Mouse (Mus musculus) myocyte (in vitro differentiated cells): Measurements from ENCODE around the gene Plekhh3. TPM values are rescaled to one million over a fixed set of nuclear protein-coding genes. Genes with fewer than 3 reads are reported as not detected.
A peak's percentile ranks its signal among the peaks of the same experiment; 100 is the strongest.

ENCODE experiments used
- H3K27me3 ChIP-seq: one replicate; pipeline ENCODE4 v1.6.1; 2011; ENCODE audit not compliant: control insufficient read depth, insufficient read depth, insufficient read length
- H3K36me3 ChIP-seq: one replicate; pipeline ENCODE4 v1.6.1; 2011; ENCODE audit not compliant: control insufficient read depth, insufficient read depth
- H3K4me2 ChIP-seq: one replicate; pipeline ENCODE4 v1.6.1; 2011; ENCODE audit warnings: low read depth, control low read depth
- H3K4me3 ChIP-seq: one replicate; pipeline ENCODE4 v1.5.1; 2011; ENCODE audit warnings: mild to moderate bottlenecking, control low read depth, moderate library complexity
- H3K79me2 ChIP-seq: one replicate; pipeline ENCODE4 v1.6.1; 2011; ENCODE audit not compliant: control insufficient read depth, insufficient read depth
- H3ac ChIP-seq: one replicate; pipeline ENCODE4 v1.6.1; 2011; ENCODE audit not compliant: control insufficient read depth, insufficient read length
- CEBPB ChIP-seq: IDR thresholded peaks from 2 replicates; pipeline ENCODE4 v1.6.1; 2011; ENCODE audit warnings: mild to moderate bottlenecking, moderate library complexity; ENCODE audit not compliant: poor library complexity, insufficient read depth, severe bottlenecking
- E2F4 ChIP-seq: IDR thresholded peaks from one replicate; pipeline ENCODE4 v1.6.1; 2011; ENCODE audit warnings: mild to moderate bottlenecking, control low read depth, moderate library complexity; ENCODE audit not compliant: insufficient read depth
- MAX ChIP-seq: IDR thresholded peaks from one replicate; pipeline ENCODE4 v1.6.1; 2011; ENCODE audit warnings: low read depth, mild to moderate bottlenecking, control low read depth
- MYOD1 ChIP-seq, 3 experiments: IDR thresholded peaks; one replicate each; pipeline ENCODE4 v1.6.1; 2011; ENCODE audit warnings: control low read depth in 2 of 3, low read depth in 2 of 3, mild to moderate bottlenecking in 2 of 3, moderate library complexity in 1 of 3; ENCODE audit not compliant: insufficient read length in 2 of 3, control insufficient read depth in 1 of 3
- MYOG ChIP-seq, 3 experiments: IDR thresholded peaks; one replicate each; pipeline ENCODE4 v1.6.1; 2011; ENCODE audit warnings: control low read depth in 2 of 3, low read depth in 2 of 3, mild to moderate bottlenecking in 2 of 3; ENCODE audit not compliant: insufficient read length in 2 of 3, control insufficient read depth in 1 of 3, insufficient read depth in 1 of 3
- POLR2A ChIP-seq: IDR thresholded peaks from one replicate; pipeline ENCODE4 v1.6.1; 2011; ENCODE audit warnings: low read depth, mild to moderate bottlenecking, control low read depth, moderate library complexity; ENCODE audit not compliant: insufficient read length
- POLR2AphosphoS2 ChIP-seq: IDR thresholded peaks from one replicate; pipeline ENCODE4 v1.6.1; 2011; ENCODE audit warnings: low read depth, control low read depth; ENCODE audit not compliant: insufficient read length
- REST ChIP-seq: IDR thresholded peaks from one replicate; pipeline ENCODE4 v1.6.1; 2011; ENCODE audit warnings: mild to moderate bottlenecking, control low read depth, moderate library complexity; ENCODE audit not compliant: insufficient read depth, insufficient read length
- SRF ChIP-seq: IDR thresholded peaks from one replicate; pipeline ENCODE4 v1.6.1; 2011; ENCODE audit warnings: low read depth; ENCODE audit not compliant: control insufficient read depth, insufficient read length
- TCF12 ChIP-seq: IDR thresholded peaks from one replicate; pipeline ENCODE4 v1.6.1; 2011; ENCODE audit warnings: mild to moderate bottlenecking, control low read depth; ENCODE audit not compliant: poor library complexity, insufficient read depth, severe bottlenecking
- TCF3 ChIP-seq: IDR thresholded peaks from one replicate; pipeline ENCODE4 v1.6.1; 2011; ENCODE audit warnings: low read depth, control low read depth; ENCODE audit not compliant: insufficient read length
- USF1 ChIP-seq: IDR thresholded peaks from one replicate; pipeline ENCODE4 v1.6.1; 2011; ENCODE audit warnings: low read depth, mild to moderate bottlenecking, control low read depth, moderate library complexity
- polyA plus RNA-seq: library from polyadenylated mRNA; unstranded; fragments of >200 nt; fragmentation: generic; extraction: Trizol; gene quantifications from one replicate; pipeline ENCODE4 v1.2.1, GENCODE M21; 2012; ENCODE audit warnings: missing spikeins

The Plekhh3 gene
- polyA plus RNA-seq, 1 experiment = 53.6 TPM

GRCm38 (mm10) chr11:101173112-101173511 is 2.0 kb upstream of the Plekhh3 start:
- H3K27me3 ChIP-seq = no peaks in the 10 kb centered on the region

GRCm38 (mm10) chr11:101172434-101172815 is 1.3 kb upstream of the Plekhh3 start:
- Histone ChIP-seq H3K79me2 (peaks cover 24% of the 10 kb centered on the region), H3K4me2 (peak overlapping the region; percentile 100), H3K36me3 (peaks cover 6% of the 10 kb centered on the region), H3K27me3 (no peaks in the 10 kb centered on the region), H3ac (no peak overlapping the region), H3K4me3 (peak overlapping the region; percentile 99)
- TF ChIP-seq POLR2AphosphoS2 (no peak), POLR2A (no peak), CEBPB (no peak), TCF12 (no peak), TCF3 (no peak), USF1 (no peak), SRF (no peak), MYOD1 (IDR thresholded peaks at IDR 0.05; ENCODE audit: control insufficient read depth in 1 of 3, insufficient read length in 2 of 3, low read depth in 2 of 3) (no peak)

More at GRCm38 (mm10) chr11:101173112-101173511, 2.0 kb upstream of the Plekhh3 start:
- no peaks in the 10 kb centered on the region for H3K36me3 ChIP-seq
- TF ChIP-seq POLR2AphosphoS2 = no peak
- no peak for TF ChIP-seq SRF
- TF ChIP-seq E2F4 = no peak
- no peak for TF ChIP-seq CEBPB
- TF ChIP-seq USF1 = no peak
- no peak for TF ChIP-seq REST
- no peak for TF ChIP-seq MYOD1 (IDR thresholded peaks at IDR 0.05; ENCODE audit: control insufficient read depth in 1 of 3, insufficient read length in 2 of 3, low read depth in 2 of 3)
- no peak for TF ChIP-seq POLR2A
- no peak for TF ChIP-seq MYOG (IDR thresholded peaks at IDR 0.05; ENCODE audit: control insufficient read depth in 1 of 3, insufficient read depth in 1 of 3, insufficient read length in 2 of 3, low read depth in 2 of 3)
- H3K4me2 ChIP-seq = peak overlapping the region; percentile 87
- H3K4me3 ChIP-seq = peak overlapping the region; percentile 99
- H3K79me2 ChIP-seq = peaks cover 24% of the 10 kb centered on the region
- peak overlapping the region; percentile 0 for H3ac ChIP-seq

DNA sequence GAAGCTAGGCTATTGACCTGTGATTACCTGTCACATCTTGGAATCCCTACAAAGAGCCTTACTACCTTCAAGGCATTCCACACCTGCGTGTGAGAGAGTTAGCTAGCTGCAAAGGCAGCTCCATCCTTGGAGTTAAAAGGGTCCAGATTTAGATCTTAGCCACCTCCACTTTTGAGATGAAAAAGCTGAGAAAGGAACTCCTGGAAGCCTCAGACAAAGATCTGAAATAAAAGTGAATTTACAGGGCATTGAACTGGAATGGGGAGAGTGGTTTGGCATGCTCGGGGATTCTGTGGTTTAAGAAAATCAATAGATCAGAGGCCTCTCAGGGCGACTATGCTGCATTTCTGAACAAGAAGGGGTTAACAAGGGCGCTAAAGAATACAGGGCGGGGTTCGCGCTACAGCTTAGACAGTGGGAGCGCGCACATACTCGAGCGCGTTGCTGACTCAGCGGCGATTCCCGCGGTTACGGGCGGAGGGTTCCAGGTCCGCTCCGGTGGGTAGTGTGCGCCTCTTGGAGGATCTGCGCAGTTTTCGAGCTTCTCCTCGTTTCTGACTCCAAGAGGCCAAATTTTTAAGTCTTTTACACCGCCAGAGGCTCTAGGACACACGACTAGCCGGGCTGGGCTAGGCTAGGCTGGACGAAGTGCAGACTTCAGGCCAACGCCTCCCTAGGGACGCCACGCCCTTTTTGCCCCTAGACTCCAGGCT is 726 bp upstream of the Plekhh3 start:
- Histone ChIP-seq H3K79me2 (peaks cover 24% of the 10 kb centered on the region), H3ac (no peak overlapping the region), H3K4me2 (peak overlapping the region; percentile 100), H3K27me3 (no peaks in the 10 kb centered on the region), H3K4me3 (peak overlapping the region; percentile 99), H3K36me3 (peaks cover 12% of the 10 kb centered on the region)
- peak; percentile 58 for TF ChIP-seq E2F4
- no peak for TF ChIP-seq SRF
- TF ChIP-seq POLR2AphosphoS2 = peak; percentile 93
- TF ChIP-seq MAX = no peak
- peak; percentile 92 for TF ChIP-seq POLR2A

GRCm38 (mm10) chr11:101170354-101170810 is 769 bp downstream of the Plekhh3 start, which contains the start of gene Cntnap1:
Cntnap1 (plus strand) TSS chr11:101170523.
- Histone ChIP-seq H3K27me3 (no peaks in the 10 kb centered on the region), H3K79me2 (peaks cover 24% of the 10 kb centered on the region), H3ac (peak within 1 kb of the TSS; percentile 81), H3K36me3 (peaks cover 26% of the 10 kb centered on the region), H3K4me2 (peak within 1 kb of the TSS; percentile 97), H3K4me3 (peak within 1 kb of the TSS; percentile 99)
- TF ChIP-seq TCF12 = no peak
- TF ChIP-seq REST = peak; percentile 68
- peak; percentile 58 for TF ChIP-seq POLR2AphosphoS2
- peak in 2 of 3 experiments; percentile 12 to 73 for TF ChIP-seq MYOD1 (IDR thresholded peaks at IDR 0.05; ENCODE audit: control insufficient read depth in 1 of 3, insufficient read length in 2 of 3, low read depth in 2 of 3)
- peak; percentile 60 for TF ChIP-seq POLR2A
- TF ChIP-seq MYOG (IDR thresholded peaks at IDR 0.05; ENCODE audit: control insufficient read depth in 1 of 3, insufficient read depth in 1 of 3, insufficient read length in 2 of 3, low read depth in 2 of 3) = peak in 1 of 3 experiments; percentile 55
- no peak for TF ChIP-seq TCF3
- TF ChIP-seq USF1 = no peak
